Mouse (Mus musculus) limb, embryonic 15.5 days (tissue): Measurements from ENCODE around the gene Cdkl3. TPM values are rescaled to one million over a fixed set of nuclear protein-coding genes. Genes with fewer than 3 reads are reported as not detected.
A peak's percentile ranks its signal among the peaks of the same experiment; 100 is the strongest.

Experiments used
- ATAC-seq: fragments of 200-750 bp; cut with Nextera tagmentation; 2 replicates; pipeline ENCODE4 v1.8.0; 2017; ENCODE audit warnings: low read depth, moderate TSS enrichment; ENCODE audit not compliant: insufficient number of reproducible peaks, low FRiP score, low TSS enrichment
- H3K27ac ChIP-seq: fragments of 300-500 bp; sonication (generic); 2 replicates; pipeline ENCODE4 v1.5.1; 2015; ENCODE audit warnings: moderate library complexity, mild to moderate bottlenecking, inconsistent platforms
- H3K27me3 ChIP-seq: fragments of 300-500 bp; sonication (generic); 2 replicates; pipeline ENCODE4 v1.6.1; 2015; ENCODE audit warnings: inconsistent platforms
- H3K36me3 ChIP-seq: fragments of 300-500 bp; sonication (generic); 2 replicates; pipeline ENCODE4 v1.6.1; 2015; ENCODE audit warnings: inconsistent platforms
- H3K4me1 ChIP-seq: fragments of 300-500 bp; sonication (generic); 2 replicates; pipeline ENCODE4 v1.6.1; 2015; ENCODE audit warnings: inconsistent platforms
- H3K4me2 ChIP-seq: fragments of 300-500 bp; sonication (generic); 2 replicates; pipeline ENCODE4 v1.6.1; 2015; ENCODE audit warnings: mild to moderate bottlenecking, inconsistent platforms
- H3K4me3 ChIP-seq: fragments of 300-500 bp; sonication (generic); 2 replicates; pipeline ENCODE4 v1.5.1; 2015; ENCODE audit warnings: mild to moderate bottlenecking, inconsistent platforms
- H3K9ac ChIP-seq: fragments of 300-500 bp; sonication (generic); 2 replicates; pipeline ENCODE4 v1.6.1; 2015; ENCODE audit warnings: inconsistent platforms
- H3K9me3 ChIP-seq: fragments of 300-500 bp; sonication (generic); 2 replicates; pipeline ENCODE4 v1.6.1; 2016; ENCODE audit warnings: inconsistent platforms
- whole genome bisulfite sequencing: fragments of 180-500 bp; shearing (Covaris S2); methylation state at CpG from one replicate; pipeline ENCODE4 v1.1.7; 2015; 5-methylcytosine and 5-hydroxymethylcytosine counted together
- polyA plus RNA-seq: library from polyadenylated mRNA; unstranded; fragments of >200 nt; fragmentation: Nextera tagmentation; extraction: Ambion mirVana; gene quantifications from 2 replicates; pipeline ENCODE4 v1.2.1, GENCODE M21; 2015

Cdkl3 gene
- polyA plus RNA-seq, 1 experiment from 2014 or later = 10.2 TPM

- H3K9ac ChIP-seq = no peak overlapping the region
- no peaks in the 10 kb centered on the region for H3K36me3 ChIP-seq
- H3K9me3 ChIP-seq = no peaks in the 10 kb centered on the region
- peak overlapping the region; percentile 69 for H3K27ac ChIP-seq
- no peak overlapping the region for H3K4me2 ChIP-seq
- H3K4me1 ChIP-seq = peaks cover 19% of the 10 kb centered on the region
- no peak overlapping the region for H3K4me3 ChIP-seq
- ATAC-seq = no peak
- 51% methylated on average over 9 of the region's 9 CpGs for WGBS
- H3K27me3 ChIP-seq = no peaks in the 10 kb centered on the region
Observed at GRCm38 (mm10) chr11:52086204-52086864, 82.3 kb downstream of the Cdkl3 start.

- peaks cover 19% of the 10 kb centered on the region for H3K4me1 ChIP-seq
- H3K9ac ChIP-seq = no peak overlapping the region
- no peak overlapping the region for H3K4me3 ChIP-seq
- H3K27me3 ChIP-seq = no peaks in the 10 kb centered on the region
- H3K36me3 ChIP-seq = no peaks in the 10 kb centered on the region
- H3K9me3 ChIP-seq = no peaks in the 10 kb centered on the region
- peak overlapping the region; percentile 50 for H3K27ac ChIP-seq
- 47% methylated on average over 8 of the region's 8 CpGs for WGBS
- no peak for ATAC-seq
- H3K4me2 ChIP-seq = no peak overlapping the region
Observed at GRCm38 (mm10) chr11:52089291-52089690, 85.3 kb downstream of the Cdkl3 start.

GRCm38 (mm10) chr11:52091261-52091660 is 87.2 kb downstream of the Cdkl3 start:
- H3K4me3 ChIP-seq = no peak overlapping the region
- no peaks in the 10 kb centered on the region for H3K27me3 ChIP-seq
- H3K4me1 ChIP-seq = peaks cover 15% of the 10 kb centered on the region
- H3K27ac ChIP-seq = no peak overlapping the region
- 88% methylated on average over 9 of the region's 9 CpGs for WGBS
- no peak overlapping the region for H3K9ac ChIP-seq
- H3K36me3 ChIP-seq = no peaks in the 10 kb centered on the region
- H3K9me3 ChIP-seq = no peaks in the 10 kb centered on the region
- H3K4me2 ChIP-seq = no peak overlapping the region
- ATAC-seq = no peak

- H3K4me2 ChIP-seq = no peak overlapping the region
- WGBS = 63% methylated on average over 5 of the region's 5 CpGs
- H3K9me3 ChIP-seq = no peaks in the 10 kb centered on the region
- no peak for ATAC-seq
- H3K27ac ChIP-seq = no peak overlapping the region
- no peak overlapping the region for H3K9ac ChIP-seq
- no peaks in the 10 kb centered on the region for H3K27me3 ChIP-seq
- H3K4me3 ChIP-seq = no peak overlapping the region
- H3K36me3 ChIP-seq = no peaks in the 10 kb centered on the region
- H3K4me1 ChIP-seq = peaks cover 8% of the 10 kb centered on the region
Observed at GRCm38 (mm10) chr11:52094568-52094967, 90.5 kb downstream of the Cdkl3 start.

- no peak overlapping the region for H3K27ac ChIP-seq
- no peaks in the 10 kb centered on the region for H3K27me3 ChIP-seq
- no peaks in the 10 kb centered on the region for H3K36me3 ChIP-seq
Observed at GRCm38 (mm10) chr11:52097016-52097415, 93.0 kb downstream of the Cdkl3 start.

GRCm38 (mm10) chr11:52097596-52097995 is 93.6 kb downstream of the Cdkl3 start:
- 74% methylated on average over 2 of the region's 2 CpGs for WGBS
- Histone ChIP-seq H3K4me2 (no peak overlapping the region; the same call in 1 of the 2 replicates), H3K9me3 (no peaks in the 10 kb centered on the region), H3K4me1 (peaks cover 26% of the 10 kb centered on the region), H3K27ac (peak overlapping the region; percentile 100; the same call in 1 of the 2 replicates), H3K27me3 (no peaks in the 10 kb centered on the region), H3K9ac (no peak overlapping the region), H3K36me3 (no peaks in the 10 kb centered on the region), H3K4me3 (peak overlapping the region; percentile 93; the same call in 1 of the 2 replicates)
- no peak for ATAC-seq

More at GRCm38 (mm10) chr11:52097016-52097415, 93.0 kb downstream of the Cdkl3 start:
- WGBS = 64% methylated on average over 3 of the region's 3 CpGs
- Histone ChIP-seq H3K9ac (no peak overlapping the region), H3K9me3 (no peaks in the 10 kb centered on the region), H3K4me3 (no peak overlapping the region), H3K4me1 (peaks cover 25% of the 10 kb centered on the region), H3K4me2 (no peak overlapping the region)
- ATAC-seq = no peak

- Histone ChIP-seq H3K9ac (peak within 1 kb of the TSS; percentile 99), H3K4me1 (peaks cover 26% of the 10 kb centered on the region), H3K4me2 (peak within 1 kb of the TSS; percentile 80), H3K36me3 (no peaks in the 10 kb centered on the region), H3K4me3 (peak within 1 kb of the TSS; percentile 93), H3K27ac (peak within 1 kb of the TSS; percentile 100), H3K27me3 (no peaks in the 10 kb centered on the region), H3K9me3 (no peaks in the 10 kb centered on the region)
- under 1% methylated on average over 50 of the region's 53 CpGs for WGBS
- ATAC-seq = peak; percentile 98
Observed at GRCm38 (mm10) chr11:52098398-52098946, 94.5 kb downstream of the Cdkl3 start, which contains the start of gene Ppp2ca. Gene Ppp2ca (plus strand): TSS chr11:52098681.

GRCm38 (mm10) chr11:52099031-52099761 is 95.2 kb downstream of the Cdkl3 start:
- ATAC-seq = peak; percentile 70
- peak overlapping the region; percentile 93 for H3K4me3 ChIP-seq
- H3K27ac ChIP-seq = peak overlapping the region; percentile 100
- under 1% methylated on average over 70 of the region's 72 CpGs for WGBS
- no peaks in the 10 kb centered on the region for H3K36me3 ChIP-seq
- H3K27me3 ChIP-seq = no peaks in the 10 kb centered on the region
- H3K9ac ChIP-seq = peak overlapping the region; percentile 99
- no peaks in the 10 kb centered on the region for H3K9me3 ChIP-seq
- H3K4me1 ChIP-seq = peaks cover 26% of the 10 kb centered on the region
- H3K4me2 ChIP-seq = peak overlapping the region; percentile 80

GRCm38 (mm10) chr11:52099771-52100219 is 95.8 kb downstream of the Cdkl3 start:
- H3K9ac ChIP-seq = peak overlapping the region; percentile 99
- WGBS = 3% methylated on average over 7 of the region's 7 CpGs
- no peaks in the 10 kb centered on the region for H3K9me3 ChIP-seq
- H3K27ac ChIP-seq = peak overlapping the region; percentile 100
- H3K4me2 ChIP-seq = peak overlapping the region; percentile 80
- no peak for ATAC-seq
- no peaks in the 10 kb centered on the region for H3K27me3 ChIP-seq
- no peaks in the 10 kb centered on the region for H3K36me3 ChIP-seq
- H3K4me1 ChIP-seq = peaks cover 26% of the 10 kb centered on the region
- H3K4me3 ChIP-seq = peak overlapping the region; percentile 93

- no peak for ATAC-seq
- no peaks in the 10 kb centered on the region for H3K36me3 ChIP-seq
- no peak overlapping the region for H3K4me3 ChIP-seq
- H3K9me3 ChIP-seq = no peaks in the 10 kb centered on the region
- peaks cover 24% of the 10 kb centered on the region for H3K4me1 ChIP-seq
- no peak overlapping the region for H3K9ac ChIP-seq
- H3K4me2 ChIP-seq = no peak overlapping the region
- no peaks in the 10 kb centered on the region for H3K27me3 ChIP-seq
- 82% methylated on average over 4 of the region's 4 CpGs for WGBS
- no peak overlapping the region for H3K27ac ChIP-seq
Observed at GRCm38 (mm10) chr11:52102977-52103376, 99.0 kb downstream of the Cdkl3 start.

- no peak overlapping the region for H3K9ac ChIP-seq
- no peak overlapping the region for H3K4me3 ChIP-seq
- ATAC-seq = no peak
- H3K9me3 ChIP-seq = no peaks in the 10 kb centered on the region
- no peaks in the 10 kb centered on the region for H3K27me3 ChIP-seq
- no peak overlapping the region for H3K27ac ChIP-seq
- H3K36me3 ChIP-seq = no peaks in the 10 kb centered on the region
- no peak overlapping the region for H3K4me2 ChIP-seq
- peaks cover 16% of the 10 kb centered on the region for H3K4me1 ChIP-seq
Observed at GRCm38 (mm10) chr11:52105503-52105902, 101.5 kb downstream of the Cdkl3 start.

- no peak for ATAC-seq
- H3K4me3 ChIP-seq = no peak overlapping the region
- H3K9ac ChIP-seq = no peak overlapping the region
- no peak overlapping the region for H3K27ac ChIP-seq
- H3K27me3 ChIP-seq = no peaks in the 10 kb centered on the region
- H3K4me1 ChIP-seq = peaks cover 10% of the 10 kb centered on the region
- WGBS = 95% methylated on average over 2 of the region's 2 CpGs
- no peak overlapping the region for H3K4me2 ChIP-seq
- H3K9me3 ChIP-seq = no peaks in the 10 kb centered on the region
- H3K36me3 ChIP-seq = no peaks in the 10 kb centered on the region
Observed at GRCm38 (mm10) chr11:52106037-52106436, 102.0 kb downstream of the Cdkl3 start.
